Mouse (Mus musculus) mouse embryonic stem cell (cell line): ENCODE measurements around the gene Ak2.

Experiments
- in situ Hi-C, 2 experiments: fragments of 300-500 bp; cut with MboI; formaldehyde crosslinking; loops; 1 replicate in 1 of 2; 3 replicates in 1 of 2; pipeline ENCODE4 v1.14.3; 2019 to 2020; ENCODE audit warnings: low sequenced_read_pairs in 2 of 2, low pct_unique_long_range_greater_than_20kb in 1 of 2, mixed read lengths in 1 of 2; ENCODE audit not compliant: unreplicated experiment in 1 of 2

Gene Ak2

DNA sequence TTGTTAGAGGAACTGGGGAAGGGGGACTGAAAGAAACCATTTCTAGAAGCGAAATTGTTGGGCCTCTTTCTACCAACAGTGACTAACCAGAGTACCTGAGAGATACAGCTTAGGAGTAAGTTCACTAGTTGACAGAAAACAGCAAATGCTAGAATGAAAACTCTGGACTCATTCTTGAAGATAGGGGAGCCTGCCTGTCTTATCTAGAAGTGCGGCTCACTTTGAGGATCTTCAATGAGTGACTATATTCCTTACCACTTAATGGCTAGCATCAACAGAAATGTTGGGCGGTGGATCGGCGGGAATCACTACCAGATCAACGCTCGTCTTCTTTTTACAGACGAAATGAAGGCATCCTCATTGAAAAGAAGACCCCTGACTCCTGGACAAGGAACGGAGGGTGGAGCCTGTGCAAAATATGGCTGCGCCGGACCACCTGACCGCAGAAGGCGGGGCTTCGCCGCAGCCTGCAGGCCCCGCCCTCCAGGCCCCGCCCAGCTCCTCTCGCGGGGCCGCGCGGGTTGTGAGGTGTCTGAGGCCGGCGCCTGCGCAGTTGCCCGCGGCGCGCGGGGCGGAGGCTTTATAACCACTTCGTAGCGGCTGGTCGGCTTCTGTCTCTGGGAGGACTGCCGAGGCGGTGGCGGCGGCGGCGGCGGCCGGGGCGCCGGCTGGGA is 65.9 kb downstream of the Ak2 start:
- in situ Hi-C loops = no loop called here

DNA sequence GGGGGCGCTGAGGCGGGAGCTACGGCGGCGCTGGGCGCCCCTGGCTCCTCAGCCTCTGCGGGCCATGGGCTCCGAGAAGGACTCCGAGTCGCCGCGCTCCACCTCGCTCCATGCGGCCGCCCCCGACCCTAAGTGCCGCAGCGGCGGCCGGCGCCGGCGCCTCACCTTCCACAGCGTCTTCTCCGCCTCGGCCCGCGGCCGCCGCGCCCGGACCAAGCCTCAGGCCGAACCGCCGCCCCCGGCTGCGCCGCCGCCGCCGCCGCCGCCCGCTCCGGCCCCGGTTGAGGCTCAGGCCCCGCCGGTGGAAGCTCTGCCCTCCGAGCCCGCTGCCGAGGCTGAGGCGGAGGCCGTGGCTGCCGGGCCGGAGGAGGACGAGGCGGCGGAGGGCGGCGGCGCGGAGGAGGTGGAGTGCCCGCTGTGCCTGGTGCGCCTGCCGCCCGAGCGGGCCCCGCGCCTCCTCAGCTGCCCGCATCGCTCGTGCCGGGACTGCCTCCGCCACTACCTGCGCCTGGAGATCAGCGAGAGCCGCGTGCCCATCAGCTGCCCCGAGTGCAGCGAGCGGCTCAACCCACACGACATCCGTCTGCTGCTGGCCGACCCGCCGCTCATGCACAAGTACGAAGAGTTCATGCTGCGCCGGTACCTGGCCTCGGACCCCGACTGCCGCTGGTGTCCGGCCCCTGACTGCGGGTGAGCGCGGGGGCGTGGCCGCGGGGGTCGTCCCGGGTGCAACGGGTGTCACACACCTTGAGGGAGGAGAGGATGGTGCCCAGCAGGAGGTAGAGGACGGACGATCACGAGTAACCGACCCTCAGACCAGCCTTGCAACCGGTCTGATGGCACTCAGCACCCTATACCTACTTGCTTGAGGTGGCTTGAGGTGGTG is 66.7 kb downstream of the Ak2 start, which contains the start of gene Rnf19b:
Gene Rnf19b (plus strand): TSS at position 65 of the 886 bp plus-strand sequence.
- in situ Hi-C loops = no loop called here

DNA sequence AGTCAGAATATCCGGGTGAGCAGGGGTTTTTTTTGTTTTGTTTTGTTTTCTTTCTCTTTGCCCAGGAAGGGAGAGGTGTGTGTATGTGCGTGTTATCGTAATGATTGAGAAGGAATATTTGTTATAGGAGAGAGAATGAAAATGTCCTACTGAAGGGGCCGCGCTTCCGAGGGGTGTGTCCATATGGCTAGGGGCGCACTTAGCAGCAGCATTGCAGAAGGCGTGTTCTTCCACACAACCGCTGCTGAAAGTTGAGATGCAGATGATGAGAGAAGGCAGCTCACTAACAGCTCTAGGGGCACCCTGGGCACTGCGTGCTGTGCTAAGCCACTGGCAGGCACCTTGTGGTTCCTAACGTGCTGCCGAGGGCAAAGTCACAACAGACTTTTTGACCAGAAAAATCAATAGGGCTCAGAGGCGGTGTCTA is 67.4 kb downstream of the Ak2 start:
- in situ Hi-C loops = no loop called here

DNA sequence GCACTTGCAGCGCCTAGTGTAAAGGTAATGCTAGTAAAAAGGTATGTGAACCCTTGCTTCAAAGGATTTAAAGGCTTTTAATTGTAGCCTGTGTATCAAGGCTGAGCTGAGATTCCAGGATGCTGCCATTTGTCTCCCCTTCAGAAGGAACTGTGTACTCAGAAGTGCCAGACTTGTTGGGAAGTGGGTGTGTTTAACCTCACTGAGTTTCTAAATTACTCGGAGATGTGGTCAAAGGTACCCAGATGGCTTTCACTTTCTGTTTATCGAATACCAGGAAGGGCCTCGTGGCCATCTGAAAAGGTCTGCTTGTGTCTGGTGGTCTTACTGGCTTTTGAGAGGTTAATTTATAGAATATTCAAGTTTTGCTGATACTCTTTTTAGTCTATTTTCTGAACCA is 68.2 kb downstream of the Ak2 start:
- in situ Hi-C loops = no loop called here
